Mouse (Mus musculus): ENCODE measurements around the gene Nradd. TPM values are rescaled to one million over a fixed set of nuclear protein-coding genes. Genes with fewer than 3 reads are reported as not detected.
A peak's percentile ranks its signal among the peaks of the same experiment; 100 is the strongest.

The Nradd gene
- polyA plus RNA-seq (2014; fragmentation: Nextera tagmentation; extraction: Ambion mirVana): 21.2 and 30.4 TPM in 2 replicates

- Histone ChIP-seq H3K27ac (replicated peaks; ENCODE audit: low read depth, low read length) (peak within 1 kb of the TSS; percentile 90), H3K9me3 (ENCODE audit: control insufficient read depth, low read length) (no peaks in the 10 kb centered on the region), H3K4me1 (ENCODE audit: control insufficient read depth, insufficient read depth, low read length) (peaks cover 9% of the 10 kb centered on the region; the same call in 1 of the 2 replicates), H3K36me3 (ENCODE audit: control insufficient read depth, insufficient read depth, low read length) (peaks cover 30% of the 10 kb centered on the region), H3K9ac (ENCODE audit: low read depth, low read length) (peak within 1 kb of the TSS; percentile 72), H3K27me3 (replicated peaks; ENCODE audit: control insufficient read depth, insufficient read depth, low read length) (no peaks in the 10 kb centered on the region), H3K4me2 (ENCODE audit: low read depth, low read length) (peak within 1 kb of the TSS; percentile 93), H3K4me3 (ENCODE audit: low read depth, low read length) (peak within 1 kb of the TSS; percentile 50)
- DNase-seq (ENCODE audit: low spot score) (peak; percentile 98), ATAC-seq (ENCODE audit: low read depth) (peak; percentile 96)
- under 1% methylated on average over 37 of the region's 41 CpGs for WGBS
These were observed at the start of gene Nradd for GRCm38 (mm10) chr9:110624361-110625166. Nradd (minus strand) TSS chr9:110624452.

GRCm38 (mm10) chr9:110673107-110673752 is 49.0 kb upstream of the Nradd start:
- Histone ChIP-seq H3K9ac (ENCODE audit: low read depth, low read length) (no peak overlapping the region), H3K27me3 (replicated peaks; ENCODE audit: control insufficient read depth, insufficient read depth, low read length) (no peaks in the 10 kb centered on the region), H3K27ac (replicated peaks; ENCODE audit: low read depth, low read length) (no peak overlapping the region), H3K4me1 (ENCODE audit: control insufficient read depth, insufficient read depth, low read length) (peaks cover 4% of the 10 kb centered on the region; the same call in 1 of the 2 replicates), H3K4me3 (ENCODE audit: low read depth, low read length) (no peak overlapping the region), H3K36me3 (ENCODE audit: control insufficient read depth, insufficient read depth, low read length) (no peaks in the 10 kb centered on the region), H3K9me3 (ENCODE audit: control insufficient read depth, low read length) (no peaks in the 10 kb centered on the region), H3K4me2 (ENCODE audit: low read depth, low read length) (no peak overlapping the region)
- DNase-seq (ENCODE audit: low spot score) (no peak), ATAC-seq (ENCODE audit: low read depth) (0 out of 2 replicates have a peak, but pooled peaks have one; percentile 10)
- 51% methylated on average over 10 of the region's 10 CpGs for WGBS

DNA sequence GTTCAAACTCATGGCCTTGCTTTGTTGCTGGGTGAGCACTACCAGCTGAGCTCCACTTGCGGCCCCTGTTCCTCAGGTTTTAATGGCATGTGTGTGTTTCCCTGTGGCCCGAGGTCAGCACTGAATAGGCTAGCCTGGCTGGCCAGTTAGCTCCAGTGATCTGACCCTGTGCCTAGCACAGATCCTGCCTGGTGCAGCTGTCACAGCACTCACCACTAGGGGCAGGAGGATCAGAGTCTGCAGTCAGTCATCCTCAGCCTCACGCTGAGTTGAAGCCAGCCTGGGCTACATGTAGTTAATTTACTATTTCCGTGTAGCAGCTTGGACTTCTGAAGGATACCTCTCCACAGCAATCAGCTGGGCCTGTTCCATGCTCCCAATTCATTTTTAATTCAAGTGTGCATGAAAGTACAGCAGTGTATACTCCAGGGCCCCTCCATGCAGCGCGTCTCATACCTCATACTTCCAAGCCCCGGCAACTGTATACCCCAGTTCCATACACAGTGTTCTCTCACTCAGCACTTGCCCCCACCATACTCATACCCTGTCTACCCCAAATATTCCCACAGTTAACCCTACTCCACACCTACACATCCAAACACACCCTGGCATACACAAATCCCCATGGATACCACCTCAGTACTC is 48.3 kb upstream of the Nradd start:
- 0 out of 2 replicates have a peak, but pooled peaks have one; percentile 37 for ATAC-seq (ENCODE audit: low read depth)
- H3K4me1 ChIP-seq (ENCODE audit: control insufficient read depth, insufficient read depth, low read length): peaks cover 4% of the 10 kb centered on the region; the same call in 1 of the 2 replicates
- no peak overlapping the region for H3K9ac ChIP-seq (ENCODE audit: low read depth, low read length)
- H3K9me3 ChIP-seq (ENCODE audit: control insufficient read depth, low read length): no peaks in the 10 kb centered on the region
- H3K36me3 ChIP-seq (ENCODE audit: control insufficient read depth, insufficient read depth, low read length): no peaks in the 10 kb centered on the region
- WGBS: 56% methylated on average over 7 of the region's 7 CpGs
- no peak for DNase-seq (ENCODE audit: low spot score)
- H3K4me2 ChIP-seq (ENCODE audit: low read depth, low read length): no peak overlapping the region
- H3K27me3 ChIP-seq (replicated peaks; ENCODE audit: control insufficient read depth, insufficient read depth, low read length): no peaks in the 10 kb centered on the region
- H3K27ac ChIP-seq (replicated peaks; ENCODE audit: low read depth, low read length): no peak overlapping the region
- H3K4me3 ChIP-seq (ENCODE audit: low read depth, low read length): no peak overlapping the region

DNA sequence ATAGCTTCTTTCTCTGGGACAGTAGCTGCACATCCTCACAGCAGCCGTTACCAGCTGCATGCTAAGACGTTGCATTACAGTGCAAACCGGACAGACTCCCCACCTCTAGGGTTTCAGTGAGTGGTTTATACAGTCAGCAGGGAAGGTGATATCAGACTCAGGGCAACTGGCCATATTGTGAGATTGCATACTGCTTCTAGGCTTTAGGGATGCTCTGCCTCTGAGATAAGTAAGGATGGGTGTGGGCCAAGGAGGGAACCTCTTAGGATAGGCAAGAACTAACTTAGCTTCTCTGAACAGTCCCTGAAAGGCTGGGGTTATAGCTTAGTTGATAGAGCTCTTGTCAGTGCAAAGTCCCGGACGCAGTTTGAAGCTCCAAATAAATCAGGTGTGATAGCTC is 45.5 kb upstream of the Nradd start:
- DNase-seq (ENCODE audit: low spot score): no peak
- H3K27me3 ChIP-seq (replicated peaks; ENCODE audit: control insufficient read depth, insufficient read depth, low read length): no peaks in the 10 kb centered on the region
- no peak overlapping the region for H3K9ac ChIP-seq (ENCODE audit: low read depth, low read length)
- H3K27ac ChIP-seq (replicated peaks; ENCODE audit: low read depth, low read length): no peak overlapping the region
- H3K4me3 ChIP-seq (ENCODE audit: low read depth, low read length): no peak overlapping the region
- WGBS: 84% methylated on average over 5 of the region's 5 CpGs
- no peak for ATAC-seq (ENCODE audit: low read depth)
- H3K36me3 ChIP-seq (ENCODE audit: control insufficient read depth, insufficient read depth, low read length): no peaks in the 10 kb centered on the region
- H3K9me3 ChIP-seq (ENCODE audit: control insufficient read depth, low read length): no peaks in the 10 kb centered on the region
- peaks cover 15% of the 10 kb centered on the region for H3K4me1 ChIP-seq (ENCODE audit: control insufficient read depth, insufficient read depth, low read length)
- no peak overlapping the region for H3K4me2 ChIP-seq (ENCODE audit: low read depth, low read length)

DNA sequence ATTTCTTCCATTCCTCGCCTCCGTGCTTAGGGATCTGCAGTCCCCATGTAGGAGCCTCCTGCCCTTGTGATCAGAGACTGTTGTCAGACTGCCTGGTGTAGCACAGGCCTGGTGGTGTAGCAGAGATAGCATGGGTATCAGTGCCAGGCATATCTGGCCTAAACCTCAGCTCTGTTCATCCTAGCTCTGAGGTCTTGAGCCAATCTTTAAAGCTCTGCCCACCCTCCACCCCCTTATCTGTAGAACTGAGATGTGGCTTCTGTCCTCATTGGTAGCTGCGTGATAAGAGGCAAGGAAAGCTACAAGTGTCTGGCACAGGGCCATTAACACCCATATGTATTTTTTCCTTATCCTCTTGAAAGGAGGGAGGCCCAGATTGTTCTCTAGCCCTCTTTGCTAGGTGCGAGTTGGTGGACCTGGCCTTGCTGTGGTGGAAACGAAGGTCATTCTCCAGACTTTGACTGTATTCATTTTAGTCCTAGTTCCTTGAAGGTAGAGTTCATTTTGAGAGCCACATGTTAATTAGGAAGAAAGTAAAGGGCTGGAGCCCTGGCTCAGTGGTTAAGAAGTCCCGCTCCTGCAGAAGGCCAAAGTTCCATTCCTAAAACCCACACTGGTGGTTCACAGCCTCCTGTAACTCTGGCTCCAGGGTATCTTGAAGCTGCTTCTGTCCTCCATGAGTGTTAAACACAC is 44.5 kb upstream of the Nradd start:
- Histone ChIP-seq H3K27ac (replicated peaks; ENCODE audit: low read depth, low read length) (no peak overlapping the region), H3K4me2 (ENCODE audit: low read depth, low read length) (no peak overlapping the region), H3K9me3 (ENCODE audit: control insufficient read depth, low read length) (no peaks in the 10 kb centered on the region), H3K4me1 (ENCODE audit: control insufficient read depth, insufficient read depth, low read length) (peaks cover 15% of the 10 kb centered on the region), H3K9ac (ENCODE audit: low read depth, low read length) (no peak overlapping the region), H3K4me3 (ENCODE audit: low read depth, low read length) (no peak overlapping the region), H3K27me3 (replicated peaks; ENCODE audit: control insufficient read depth, insufficient read depth, low read length) (no peaks in the 10 kb centered on the region), H3K36me3 (ENCODE audit: control insufficient read depth, insufficient read depth, low read length) (no peaks in the 10 kb centered on the region)
- ATAC-seq (ENCODE audit: low read depth): no peak
- DNase-seq (ENCODE audit: low spot score): no peak
- WGBS: 93% methylated on average over 6 of the region's 6 CpGs

DNA sequence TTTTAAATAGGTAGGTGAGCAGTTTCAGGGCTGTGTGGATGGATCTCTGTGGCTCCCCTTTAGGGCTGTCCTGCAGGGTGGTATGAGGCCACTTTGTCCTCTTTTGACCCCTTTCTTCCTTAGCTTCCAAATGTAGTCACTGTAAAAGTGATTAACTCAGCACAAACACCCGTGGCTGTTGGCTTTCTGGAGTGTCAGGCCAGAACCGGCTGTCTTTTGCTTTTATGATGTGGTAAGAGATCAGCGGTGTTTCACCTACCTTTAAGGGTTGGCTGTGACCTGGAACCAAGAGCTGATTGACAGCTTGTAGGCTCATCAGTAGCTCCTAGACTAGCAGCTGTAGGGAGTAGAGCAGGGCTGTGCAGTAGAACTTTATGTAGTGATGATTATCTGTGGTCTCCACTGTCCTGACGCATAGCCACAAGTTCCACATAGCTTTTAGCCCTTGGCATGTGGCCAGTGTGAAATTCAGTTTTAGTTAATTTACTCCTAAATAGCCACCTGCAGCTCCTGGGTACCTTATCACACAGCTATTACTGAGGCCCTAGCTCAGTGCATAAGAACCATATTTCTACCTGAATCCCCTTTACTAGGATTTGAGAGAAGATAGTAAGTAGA is 43.1 kb upstream of the Nradd start:
- H3K4me2 ChIP-seq (ENCODE audit: low read depth, low read length): no peak overlapping the region
- DNase-seq (ENCODE audit: low spot score): no peak
- 64% methylated on average over 4 of the region's 4 CpGs for WGBS
- no peak overlapping the region for H3K4me3 ChIP-seq (ENCODE audit: low read depth, low read length)
- H3K27me3 ChIP-seq (replicated peaks; ENCODE audit: control insufficient read depth, insufficient read depth, low read length): no peaks in the 10 kb centered on the region
- peaks cover 10% of the 10 kb centered on the region for H3K4me1 ChIP-seq (ENCODE audit: control insufficient read depth, insufficient read depth, low read length)
- no peaks in the 10 kb centered on the region for H3K36me3 ChIP-seq (ENCODE audit: control insufficient read depth, insufficient read depth, low read length)
- H3K9ac ChIP-seq (ENCODE audit: low read depth, low read length): no peak overlapping the region
- no peaks in the 10 kb centered on the region for H3K9me3 ChIP-seq (ENCODE audit: control insufficient read depth, low read length)
- no peak overlapping the region for H3K27ac ChIP-seq (replicated peaks; ENCODE audit: low read depth, low read length)
- no peak for ATAC-seq (ENCODE audit: low read depth)

GRCm38 (mm10) chr9:110666374-110666773 is 42.1 kb upstream of the Nradd start:
- H3K36me3 ChIP-seq (ENCODE audit: control insufficient read depth, insufficient read depth, low read length): no peaks in the 10 kb centered on the region
- no peaks in the 10 kb centered on the region for H3K27me3 ChIP-seq (replicated peaks; ENCODE audit: control insufficient read depth, insufficient read depth, low read length)
- ATAC-seq (ENCODE audit: low read depth) (no peak), DNase-seq (ENCODE audit: low spot score) (no peak)
- no peaks in the 10 kb centered on the region for H3K9me3 ChIP-seq (ENCODE audit: control insufficient read depth, low read length)
- H3K4me3 ChIP-seq (ENCODE audit: low read depth, low read length): no peak overlapping the region
- H3K4me2 ChIP-seq (ENCODE audit: low read depth, low read length): no peak overlapping the region
- H3K27ac ChIP-seq (replicated peaks; ENCODE audit: low read depth, low read length): no peak overlapping the region
- H3K4me1 ChIP-seq (ENCODE audit: control insufficient read depth, insufficient read depth, low read length): peaks cover 10% of the 10 kb centered on the region
- 38% methylated on average over 8 of the region's 8 CpGs for WGBS
- 0 out of 2 replicates have a peak overlapping the region, but pooled peaks have one; percentile 14 for H3K9ac ChIP-seq (ENCODE audit: low read depth, low read length)

- H3K4me3 ChIP-seq (ENCODE audit: low read depth, low read length): no peak overlapping the region
- peaks cover 10% of the 10 kb centered on the region for H3K4me1 ChIP-seq (ENCODE audit: control insufficient read depth, insufficient read depth, low read length)
- H3K9me3 ChIP-seq (ENCODE audit: control insufficient read depth, low read length): no peaks in the 10 kb centered on the region
- H3K27ac ChIP-seq (replicated peaks; ENCODE audit: low read depth, low read length): no peak overlapping the region
- no peaks in the 10 kb centered on the region for H3K36me3 ChIP-seq (ENCODE audit: control insufficient read depth, insufficient read depth, low read length)
- H3K27me3 ChIP-seq (replicated peaks; ENCODE audit: control insufficient read depth, insufficient read depth, low read length): no peaks in the 10 kb centered on the region
- DNase-seq (ENCODE audit: low spot score) (no peak), ATAC-seq (ENCODE audit: low read depth) (no peak)
- 25% methylated on average over 4 of the region's 4 CpGs for WGBS
- no peak overlapping the region for H3K9ac ChIP-seq (ENCODE audit: low read depth, low read length)
- H3K4me2 ChIP-seq (ENCODE audit: low read depth, low read length): no peak overlapping the region
These were observed 41.7 kb upstream of the Nradd start for GRCm38 (mm10) chr9:110665912-110666311.
